Mouse (Mus musculus) c-Kit-positive CD71-negative TER-119-negative erythroid progenitor cells, embryonic 14.5 days (primary cell): ENCODE results near the gene Ano8.
A peak's percentile ranks its signal among the peaks of the same experiment; 100 is the strongest.

Source experiments
- DNase-seq: peaks from one replicate; pipeline ENCODE4 v3.0.0-alpha.2; 2013; ENCODE audit warnings: low read depth

Ano8 gene

GRCm38 (mm10) chr8:71498816-71499690, 13.3 kb upstream of the Ano8 start:
- no peak for DNase-seq

DNA sequence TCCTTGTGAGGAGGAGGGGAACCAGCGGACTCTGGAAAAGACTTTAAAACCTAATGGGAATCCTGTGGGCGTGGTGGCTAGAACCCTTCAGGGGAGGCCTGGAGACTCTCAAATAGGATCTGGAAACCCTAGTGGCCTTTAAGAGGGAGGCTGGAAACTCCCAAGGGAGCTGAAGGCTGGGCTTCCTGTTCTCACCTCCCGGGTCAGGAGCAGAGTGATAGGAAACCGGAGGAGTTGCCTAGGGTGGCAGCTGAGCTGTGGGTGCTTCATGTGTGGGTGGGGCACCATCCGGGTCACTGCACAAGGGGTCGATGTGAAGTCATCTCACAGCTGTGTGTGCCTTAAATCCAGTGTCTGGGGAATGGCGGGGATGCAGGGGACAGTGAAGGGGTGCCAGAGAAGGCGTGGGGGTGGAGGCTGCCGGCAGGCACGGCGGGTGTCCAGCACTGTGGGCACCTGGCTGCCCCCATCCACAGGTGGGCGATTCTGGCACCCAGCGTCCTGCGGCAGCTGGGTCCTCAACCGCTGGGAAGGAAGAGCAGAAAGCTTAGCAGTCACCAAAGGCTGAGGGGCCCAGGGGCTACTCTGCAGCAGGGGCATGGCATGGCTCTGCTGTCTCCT, 12.2 kb upstream of the Ano8 start:
- no peak for DNase-seq

DNA sequence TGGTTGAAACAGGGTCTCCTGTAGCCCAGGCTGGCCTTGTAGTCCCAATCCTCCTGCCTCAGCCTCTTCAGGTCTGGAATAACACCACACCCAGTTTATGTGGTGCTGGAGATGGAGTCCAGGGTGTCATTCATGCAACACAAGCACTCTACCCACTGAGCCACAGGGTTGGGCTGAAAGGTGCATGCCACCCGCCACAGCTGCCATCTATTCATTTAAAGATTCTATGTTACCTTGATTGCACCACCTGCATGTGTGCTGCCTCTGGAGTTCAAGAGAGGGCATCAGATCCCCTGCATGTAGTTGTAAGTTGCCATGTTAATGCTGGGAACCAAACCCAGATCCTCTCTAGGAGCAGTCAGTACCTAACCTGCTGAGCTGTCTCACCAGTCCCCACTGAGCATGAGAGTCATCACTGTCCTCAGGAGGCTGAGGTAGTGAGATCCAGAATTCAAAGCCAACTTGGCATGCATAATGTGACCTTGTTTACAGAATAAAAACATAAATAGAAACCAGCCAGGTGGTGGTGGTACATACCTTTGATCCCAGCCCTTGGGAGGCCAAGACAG, 11.4 kb upstream of the Ano8 start:
- no peak for DNase-seq

GRCm38 (mm10) chr8:71496481-71496880, 10.7 kb upstream of the Ano8 start:
- no peak for DNase-seq

DNA sequence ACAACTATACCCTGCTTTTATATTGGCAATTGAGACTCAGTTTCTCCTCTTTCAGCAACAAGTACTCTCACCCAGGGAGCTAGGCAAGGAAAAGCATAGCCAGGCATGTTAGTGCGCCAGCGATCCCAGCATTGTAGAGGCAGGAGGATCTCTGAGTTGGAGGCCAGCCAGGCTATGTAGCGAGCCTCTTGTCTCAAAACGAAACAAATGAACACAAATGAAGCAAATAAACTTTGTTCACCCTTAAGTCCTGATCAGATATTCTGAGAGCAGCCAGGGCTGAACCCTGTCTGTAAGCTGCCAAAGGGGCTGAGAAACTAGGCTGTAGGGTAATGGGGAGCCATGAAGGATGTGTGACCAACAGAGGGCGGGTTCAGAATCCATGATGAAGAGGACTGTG, 10.0 kb upstream of the Ano8 start:
- DNase-seq, result no peak

- DNase-seq, result peak; percentile 69
Observed at GRCm38 (mm10) chr8:71495039-71495438, 9.3 kb upstream of the Ano8 start.

GRCm38 (mm10) chr8:71488454-71488853, 2.7 kb upstream of the Ano8 start:
- DNase-seq, result peak; percentile 98

DNA sequence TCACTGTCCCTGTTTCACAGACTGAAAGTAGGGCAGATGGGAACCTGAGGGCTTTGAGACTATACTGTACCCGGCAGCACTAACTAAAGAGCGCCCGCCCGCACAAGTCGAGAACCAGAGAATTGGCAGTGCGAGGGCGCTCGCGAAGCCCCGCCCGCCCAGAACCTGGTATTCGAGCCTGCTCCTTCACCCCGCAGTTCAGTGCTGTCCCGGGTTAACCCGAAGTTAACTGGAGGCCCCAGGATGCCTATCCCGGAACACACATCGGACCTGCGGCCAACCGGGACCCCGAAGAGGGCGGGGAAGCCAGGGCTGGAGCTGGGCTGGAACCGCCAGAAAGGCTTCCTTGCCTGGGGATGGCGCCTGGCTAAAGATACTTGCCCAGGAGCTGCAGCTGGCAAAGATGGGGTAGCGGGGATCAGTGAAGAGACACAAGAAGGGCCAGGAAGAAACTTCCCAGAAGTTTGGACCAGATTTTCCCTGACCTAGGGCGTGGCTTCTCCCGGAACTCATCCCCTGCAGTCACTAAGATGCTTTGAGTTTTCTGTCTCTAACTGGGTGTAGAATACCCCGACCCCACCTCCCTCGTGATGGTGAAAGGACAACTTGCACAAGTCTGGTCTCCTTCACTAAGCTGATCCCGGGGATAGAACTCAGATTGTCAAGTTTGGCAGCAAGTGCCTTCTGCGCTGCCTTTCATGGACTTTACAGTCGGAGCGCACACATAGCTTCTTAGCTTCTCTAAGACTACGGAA, 2.1 kb upstream of the Ano8 start, which contains the start of gene Gtpbp3:
Gene Gtpbp3, plus strand, starts transcription at position 413 of the 755 bp plus-strand sequence.
- no peak for DNase-seq

- DNase-seq, result no peak
Observed at GRCm38 (mm10) chr8:71486136-71486529, 370 bp upstream of the Ano8 start.

GRCm38 (mm10) chr8:71484736-71485135, 1.0 kb downstream of the Ano8 start:
- DNase-seq, result no peak

DNA sequence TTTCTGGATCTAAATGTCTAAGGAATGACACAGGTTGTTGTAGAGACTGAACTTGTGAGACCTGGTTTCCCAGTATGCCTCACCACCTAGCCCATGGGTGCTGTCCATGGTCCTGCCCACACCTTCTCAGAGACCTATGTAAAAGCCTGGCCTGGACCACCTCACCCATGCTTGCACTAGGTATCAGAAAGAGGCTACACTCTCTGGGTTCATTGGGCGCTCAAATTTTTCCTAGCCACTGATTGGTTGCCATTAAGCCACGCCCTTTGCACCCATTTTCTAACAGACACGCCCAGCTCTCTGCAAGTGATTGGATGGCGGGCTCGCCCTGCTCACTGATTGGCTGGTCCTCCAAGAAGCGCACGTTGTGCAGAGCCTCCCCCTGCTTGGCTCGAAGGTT, 1.8 kb downstream of the Ano8 start:
- DNase-seq, result no peak

DNA sequence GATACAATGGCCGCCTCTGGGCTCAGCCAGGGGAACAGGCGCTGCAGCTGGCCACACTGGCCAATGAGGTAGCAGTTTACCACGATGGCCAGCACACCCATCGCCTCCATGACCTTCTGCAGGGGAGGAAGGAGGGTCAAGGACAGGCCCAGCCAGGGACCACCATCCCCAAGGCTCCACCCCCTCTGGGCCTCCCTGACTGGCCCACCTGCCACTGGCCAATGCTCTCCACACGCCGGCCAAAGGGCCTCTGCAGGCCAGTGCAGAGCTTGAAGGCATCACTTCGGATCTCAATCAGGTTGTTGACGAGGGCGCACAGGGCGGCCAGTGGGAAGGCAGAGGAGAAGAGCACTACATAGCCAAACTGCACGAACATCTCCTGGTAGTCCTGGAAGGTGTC, 6.8 kb downstream of the Ano8 start:
- no peak for DNase-seq

DNA sequence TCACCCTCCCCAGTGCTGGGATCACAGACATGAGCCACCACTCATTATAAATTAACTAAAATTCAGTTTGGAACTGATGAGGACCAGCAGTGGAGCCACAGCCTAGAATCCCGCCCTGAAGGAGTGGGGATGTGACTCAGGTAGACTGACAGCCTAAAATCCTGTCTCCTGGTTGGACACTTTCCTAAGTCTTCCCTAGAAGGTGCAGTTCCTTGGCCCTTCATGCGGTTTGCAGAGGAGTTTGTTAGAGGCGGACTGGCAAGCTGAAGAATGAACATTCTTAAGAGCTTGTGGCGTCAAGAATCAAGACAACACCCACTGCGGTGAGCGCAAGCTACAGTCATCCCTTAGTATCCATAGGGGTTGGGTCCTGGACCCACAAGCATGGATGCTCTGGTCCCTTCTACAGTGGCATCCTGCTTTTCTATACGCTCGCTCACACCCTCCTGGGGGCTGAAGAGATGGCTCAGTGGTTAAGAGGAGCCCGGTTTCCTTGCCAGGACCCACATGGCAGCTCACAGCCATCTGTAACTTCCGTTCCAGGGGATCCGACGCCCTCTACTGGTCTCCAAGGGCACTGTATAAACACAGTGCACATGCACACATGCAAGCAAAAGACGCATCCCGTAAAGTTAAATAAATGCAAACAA, 8.4 kb downstream of the Ano8 start:
- DNase-seq, result no peak

DNA sequence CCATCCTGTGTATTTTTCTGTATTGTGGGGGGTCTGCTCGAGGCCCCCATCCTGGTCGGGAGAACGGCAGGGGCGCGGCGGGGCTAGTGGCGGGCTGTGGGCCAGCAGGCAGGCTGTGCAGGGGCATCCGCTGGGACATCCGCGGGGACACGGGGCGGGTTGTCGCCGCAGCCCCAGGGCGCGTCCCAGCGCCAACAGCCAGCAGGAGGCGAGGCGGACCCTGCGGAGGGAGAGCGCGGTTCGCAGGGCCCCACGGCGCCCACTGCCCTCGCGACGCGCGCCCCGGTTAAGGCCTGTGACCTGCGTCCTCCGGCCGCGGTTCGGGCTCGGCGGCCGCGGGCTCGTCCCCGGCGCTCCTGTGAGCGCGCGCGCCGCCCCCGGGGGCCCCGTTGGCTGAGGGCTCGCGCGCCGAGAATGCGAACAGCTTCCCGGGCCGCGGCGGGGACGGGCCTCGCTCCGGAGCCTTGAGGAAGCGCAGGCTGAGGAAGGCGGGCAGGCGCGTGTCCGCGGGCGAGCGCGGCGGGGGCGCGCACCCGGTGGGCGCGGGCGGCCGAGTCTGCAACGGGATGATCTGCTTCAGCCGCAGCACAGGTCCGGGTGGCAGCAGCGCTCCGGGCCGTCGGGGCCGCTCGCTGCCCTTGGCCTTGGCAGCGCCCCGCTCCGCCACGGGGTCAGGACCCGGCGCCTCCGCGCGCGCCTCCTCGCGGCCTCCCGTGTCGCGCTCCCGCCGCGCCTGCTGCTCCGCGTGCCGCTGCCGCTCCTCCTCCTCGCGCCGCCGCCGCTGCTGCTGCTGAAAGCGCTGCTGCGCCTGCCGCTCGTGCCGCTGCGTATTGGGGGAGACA, 9.4 kb downstream of the Ano8 start:
- DNase-seq, result no peak

GRCm38 (mm10) chr8:71475702-71476075, 10.1 kb downstream of the Ano8 start:
- DNase-seq, result no peak

GRCm38 (mm10) chr8:71474785-71475701, 10.7 kb downstream of the Ano8 start:
- DNase-seq, result no peak

GRCm38 (mm10) chr8:71474344-71474743, 11.4 kb downstream of the Ano8 start:
- no peak for DNase-seq

DNA sequence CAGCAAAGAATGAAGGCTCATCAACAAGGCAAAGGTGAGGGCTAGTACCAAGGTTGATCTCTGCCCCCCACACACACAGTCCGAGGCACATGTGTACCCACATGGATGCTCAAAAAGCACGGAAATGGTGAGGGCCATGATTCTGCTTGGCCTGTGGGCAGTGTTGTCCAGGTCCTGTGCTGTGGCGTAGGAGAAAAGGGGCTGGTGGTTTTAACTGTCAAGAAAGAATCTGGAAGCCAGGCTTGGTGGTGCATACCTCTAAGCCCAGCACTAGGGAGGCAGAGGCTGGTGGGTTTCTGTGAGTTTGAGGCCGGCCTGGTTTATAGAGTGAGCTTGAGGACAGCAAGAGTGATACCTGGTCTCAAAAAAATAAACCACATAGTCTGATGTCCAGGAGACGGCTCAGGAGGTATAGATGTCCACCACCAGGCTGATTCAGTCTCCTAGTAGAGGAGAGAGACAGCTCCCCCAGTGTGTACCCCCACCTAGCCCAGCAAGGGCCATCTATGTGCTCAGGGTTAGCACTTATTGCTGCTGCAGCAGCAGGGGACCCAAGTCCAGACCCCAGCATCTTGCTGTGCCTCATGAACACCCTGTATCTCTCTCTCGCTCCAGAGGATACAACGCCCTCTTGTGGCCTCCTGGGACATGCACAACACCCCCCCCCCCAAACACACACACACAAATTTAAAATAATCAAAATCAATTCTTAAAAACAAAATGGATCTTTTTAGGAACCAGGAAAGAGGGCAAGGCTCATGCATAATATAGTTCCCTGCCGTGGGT, 13.0 kb downstream of the Ano8 start:
- no peak for DNase-seq

GRCm38 (mm10) chr8:71471861-71472260, 13.9 kb downstream of the Ano8 start:
- no peak for DNase-seq
